Mouse (Mus musculus): Measurements from ENCODE around the gene Tlr3. TPM values are rescaled to one million over a fixed set of nuclear protein-coding genes. Genes with fewer than 3 reads are reported as not detected.

Gene Tlr3
- polyA plus RNA-seq, 1 experiment = 0.68 TPM

- no peak overlapping the region for H3K27ac ChIP-seq (ENCODE audit: control insufficient read depth, insufficient read depth, low read depth, low read length)
- H3K4me3 ChIP-seq (ENCODE audit: control insufficient read depth, low read depth, low read length) = no peak overlapping the region
- H3K4me1 ChIP-seq (ENCODE audit: control insufficient read depth, insufficient read depth, low read length) = peaks cover 8% of the 10 kb centered on the region
- TF ChIP-seq CTCF (IDR thresholded peaks at IDR 0.05; ENCODE audit: control insufficient read depth, insufficient read depth, insufficient replicate concordance, low read depth, low read length) (no peak), POLR2A (IDR thresholded peaks at IDR 0.05; ENCODE audit: control insufficient read depth, low read depth, low read length) (no peak)
- H3K27me3 ChIP-seq (ENCODE audit: control insufficient read depth, insufficient read depth, low read length) = peaks cover 3% of the 10 kb centered on the region; the same call in 1 of the 2 replicates
- H3K36me3 ChIP-seq (ENCODE audit: control insufficient read depth, insufficient read depth, low read length) = no peaks in the 10 kb centered on the region
These were observed 55.1 kb downstream of the Tlr3 start for GRCm38 (mm10) chr8:45355809-45356208.

Other genes with a start within 250 kb of the Tlr3 start
- 1.4 and 1.6 TPM in 2 replicates for gene F11, start 149.0 kb downstream of the Tlr3 start, polyA plus RNA-seq (2012; rRNA removed)
- 0.85 and 1.1 TPM in 2 replicates for gene Klkb1, start 116.2 kb downstream of the Tlr3 start, polyA plus RNA-seq (2012; rRNA removed)
- gene Gm45753, start 102.6 kb downstream of the Tlr3 start, polyA plus RNA-seq (2012; rRNA removed) = 0.82 and 1.6 TPM in 2 replicates
- gene Cyp4v3, start 77.9 kb downstream of the Tlr3 start, polyA plus RNA-seq (2012; rRNA removed) = 0.35 TPM in 2 replicates
- gene Fam149a, start 28.8 kb downstream of the Tlr3 start, polyA plus RNA-seq (2012; rRNA removed) = 0.25 and 0.43 TPM in 2 replicates
- 5.8 and 8.1 TPM in 2 replicates for gene Sorbs2, start 96.7 kb upstream of the Tlr3 start, polyA plus RNA-seq (2012; rRNA removed)

All from testis, adult 2 months (tissue).